Mouse (Mus musculus): ENCODE data around the gene Znhit6. TPM values are rescaled to one million over a fixed set of nuclear protein-coding genes. Genes with fewer than 3 reads are reported as not detected.

Gene Znhit6
- polyA plus RNA-seq, 1 experiment from 2014 or later: 32.4 TPM

- Histone ChIP-seq H3K4me3 (ENCODE audit: low read depth, low read length) (no peak overlapping the region), H3K9me3 (ENCODE audit: control insufficient read depth, low read length) (no peaks in the 10 kb centered on the region), H3K4me1 (ENCODE audit: control insufficient read depth, insufficient read depth, low read length) (peaks cover 11% of the 10 kb centered on the region), H3K27me3 (ENCODE audit: control insufficient read depth, insufficient read depth, low read length) (no peaks in the 10 kb centered on the region), H3K9ac (replicated peaks; ENCODE audit: low read depth, low read length) (no peak overlapping the region), H3K27ac (ENCODE audit: low read depth, low read length) (no peak overlapping the region), H3K36me3 (ENCODE audit: control insufficient read depth, insufficient read depth, low read length) (peaks cover 6% of the 10 kb centered on the region; the same call in 1 of the 2 replicates), H3K4me2 (ENCODE audit: low read depth, low read length) (peak overlapping the region; percentile 92)
- 84% methylated on average over 7 of the region's 7 CpGs for WGBS
- peak; percentile 28; the same call in 1 of the 2 replicates for ATAC-seq (ENCODE audit: low read depth)
Observed at GRCm38 (mm10) chr3:145575340-145575739, 665 bp upstream of the Znhit6 start.

GRCm38 (mm10) chr3:145576482-145576822 is 447 bp downstream of the Znhit6 start:
- Histone ChIP-seq H3K36me3 (ENCODE audit: control insufficient read depth, insufficient read depth, low read length) (peaks cover 11% of the 10 kb centered on the region), H3K4me3 (ENCODE audit: low read depth, low read length) (peak overlapping the region; percentile 85), H3K9me3 (ENCODE audit: control insufficient read depth, low read length) (no peaks in the 10 kb centered on the region), H3K4me2 (ENCODE audit: low read depth, low read length) (peak overlapping the region; percentile 92), H3K27ac (ENCODE audit: low read depth, low read length) (peak overlapping the region; percentile 64), H3K9ac (replicated peaks; ENCODE audit: low read depth, low read length) (peak overlapping the region; percentile 65), H3K27me3 (ENCODE audit: control insufficient read depth, insufficient read depth, low read length) (no peaks in the 10 kb centered on the region), H3K4me1 (ENCODE audit: control insufficient read depth, insufficient read depth, low read length) (peaks cover 11% of the 10 kb centered on the region)
- ATAC-seq (ENCODE audit: low read depth): no peak; the same call in 1 of the 2 replicates
- WGBS: 0% methylated on average over 11 of the region's 11 CpGs

- H3K27ac ChIP-seq (ENCODE audit: low read depth, low read length): no peak overlapping the region
- no peak for ATAC-seq (ENCODE audit: low read depth)
- H3K36me3 ChIP-seq (ENCODE audit: control insufficient read depth, insufficient read depth, low read length): peaks cover 11% of the 10 kb centered on the region
- no peaks in the 10 kb centered on the region for H3K9me3 ChIP-seq (ENCODE audit: control insufficient read depth, low read length)
- H3K9ac ChIP-seq (replicated peaks; ENCODE audit: low read depth, low read length): peak overlapping the region; percentile 65
- peak overlapping the region; percentile 92 for H3K4me2 ChIP-seq (ENCODE audit: low read depth, low read length)
- 34% methylated on average over 15 of the region's 15 CpGs for WGBS
- H3K4me3 ChIP-seq (ENCODE audit: low read depth, low read length): peak overlapping the region; percentile 85
- H3K27me3 ChIP-seq (ENCODE audit: control insufficient read depth, insufficient read depth, low read length): no peaks in the 10 kb centered on the region
- peaks cover 11% of the 10 kb centered on the region for H3K4me1 ChIP-seq (ENCODE audit: control insufficient read depth, insufficient read depth, low read length)
Observed at GRCm38 (mm10) chr3:145576876-145577275, 871 bp downstream of the Znhit6 start.

- peaks cover 20% of the 10 kb centered on the region for H3K36me3 ChIP-seq (ENCODE audit: control insufficient read depth, insufficient read depth, low read length)
Observed at GRCm38 (mm10) chr3:145583043-145583442, 7.0 kb downstream of the Znhit6 start.

GRCm38 (mm10) chr3:145583522-145584200 is 7.7 kb downstream of the Znhit6 start:
- no peaks in the 10 kb centered on the region for H3K4me1 ChIP-seq (ENCODE audit: control insufficient read depth, insufficient read depth, low read length)
- no peaks in the 10 kb centered on the region for H3K27me3 ChIP-seq (ENCODE audit: control insufficient read depth, insufficient read depth, low read length)
- ATAC-seq (ENCODE audit: low read depth): no peak
- H3K9ac ChIP-seq (replicated peaks; ENCODE audit: low read depth, low read length): no peak overlapping the region
- no peak overlapping the region for H3K27ac ChIP-seq (ENCODE audit: low read depth, low read length)
- no peak overlapping the region for H3K4me3 ChIP-seq (ENCODE audit: low read depth, low read length)
- WGBS: 64% methylated on average over 3 of the region's 3 CpGs
- H3K36me3 ChIP-seq (ENCODE audit: control insufficient read depth, insufficient read depth, low read length): peaks cover 20% of the 10 kb centered on the region
- H3K4me2 ChIP-seq (ENCODE audit: low read depth, low read length): no peak overlapping the region
- no peaks in the 10 kb centered on the region for H3K9me3 ChIP-seq (ENCODE audit: control insufficient read depth, low read length)

More at GRCm38 (mm10) chr3:145583043-145583442, 7.0 kb downstream of the Znhit6 start:
- no peak overlapping the region for H3K4me3 ChIP-seq (ENCODE audit: low read depth, low read length)
- no peak overlapping the region for H3K9ac ChIP-seq (replicated peaks; ENCODE audit: low read depth, low read length)
- no peaks in the 10 kb centered on the region for H3K4me1 ChIP-seq (ENCODE audit: control insufficient read depth, insufficient read depth, low read length)
- no peak for ATAC-seq (ENCODE audit: low read depth)
- H3K27ac ChIP-seq (ENCODE audit: low read depth, low read length): no peak overlapping the region
- WGBS: 93% methylated on average over 4 of the region's 4 CpGs
- H3K9me3 ChIP-seq (ENCODE audit: control insufficient read depth, low read length): no peaks in the 10 kb centered on the region
- no peaks in the 10 kb centered on the region for H3K27me3 ChIP-seq (ENCODE audit: control insufficient read depth, insufficient read depth, low read length)
- H3K4me2 ChIP-seq (ENCODE audit: low read depth, low read length): no peak overlapping the region

GRCm38 (mm10) chr3:145590562-145590961 is 14.6 kb downstream of the Znhit6 start:
- Histone ChIP-seq H3K9me3 (ENCODE audit: control insufficient read depth, low read length) (no peaks in the 10 kb centered on the region), H3K9ac (replicated peaks; ENCODE audit: low read depth, low read length) (no peak overlapping the region), H3K27ac (ENCODE audit: low read depth, low read length) (no peak overlapping the region), H3K4me2 (ENCODE audit: low read depth, low read length) (no peak overlapping the region), H3K4me1 (ENCODE audit: control insufficient read depth, insufficient read depth, low read length) (no peaks in the 10 kb centered on the region), H3K4me3 (ENCODE audit: low read depth, low read length) (no peak overlapping the region), H3K36me3 (ENCODE audit: control insufficient read depth, insufficient read depth, low read length) (peaks cover 21% of the 10 kb centered on the region), H3K27me3 (ENCODE audit: control insufficient read depth, insufficient read depth, low read length) (no peaks in the 10 kb centered on the region)
- no peak for ATAC-seq (ENCODE audit: low read depth)
- WGBS: 89% methylated on average over 4 of the region's 4 CpGs

GRCm38 (mm10) chr3:145591841-145592542 is 16.0 kb downstream of the Znhit6 start:
- ATAC-seq (ENCODE audit: low read depth): no peak
- H3K4me3 ChIP-seq (ENCODE audit: low read depth, low read length): no peak overlapping the region
- H3K27me3 ChIP-seq (ENCODE audit: control insufficient read depth, insufficient read depth, low read length): no peaks in the 10 kb centered on the region
- WGBS: 93% methylated on average over 6 of the region's 6 CpGs
- no peak overlapping the region for H3K4me2 ChIP-seq (ENCODE audit: low read depth, low read length)
- no peak overlapping the region for H3K9ac ChIP-seq (replicated peaks; ENCODE audit: low read depth, low read length)
- no peaks in the 10 kb centered on the region for H3K9me3 ChIP-seq (ENCODE audit: control insufficient read depth, low read length)
- H3K27ac ChIP-seq (ENCODE audit: low read depth, low read length): no peak overlapping the region
- H3K4me1 ChIP-seq (ENCODE audit: control insufficient read depth, insufficient read depth, low read length): no peaks in the 10 kb centered on the region
- H3K36me3 ChIP-seq (ENCODE audit: control insufficient read depth, insufficient read depth, low read length): peaks cover 19% of the 10 kb centered on the region

DNA sequence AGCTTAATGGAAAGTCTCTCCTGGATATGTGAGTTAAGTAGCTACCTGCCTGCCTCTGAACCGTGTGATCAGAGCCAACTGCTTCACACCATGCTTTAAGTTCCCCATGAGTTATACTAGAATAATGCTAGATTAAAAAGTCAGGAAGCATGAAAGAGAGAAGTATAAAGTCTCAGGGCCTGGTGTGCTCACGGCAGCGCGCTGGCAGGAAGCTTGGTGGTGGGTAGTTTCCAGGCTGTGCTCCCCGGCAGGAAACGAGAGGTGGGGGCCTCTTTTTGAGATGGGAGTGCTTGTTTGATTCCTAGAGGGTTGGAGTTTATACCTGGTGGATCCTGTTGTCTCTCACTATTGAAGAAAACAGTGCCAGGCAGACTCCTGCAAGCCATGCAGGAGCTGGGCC is 19.3 kb downstream of the Znhit6 start:
- no peak overlapping the region for H3K4me3 ChIP-seq (ENCODE audit: low read depth, low read length)
- H3K4me2 ChIP-seq (ENCODE audit: low read depth, low read length): no peak overlapping the region
- H3K9ac ChIP-seq (replicated peaks; ENCODE audit: low read depth, low read length): no peak overlapping the region
- no peak for ATAC-seq (ENCODE audit: low read depth)
- peaks cover 35% of the 10 kb centered on the region for H3K36me3 ChIP-seq (ENCODE audit: control insufficient read depth, insufficient read depth, low read length)
- no peaks in the 10 kb centered on the region for H3K4me1 ChIP-seq (ENCODE audit: control insufficient read depth, insufficient read depth, low read length)
- no peaks in the 10 kb centered on the region for H3K27me3 ChIP-seq (ENCODE audit: control insufficient read depth, insufficient read depth, low read length)
- no peak overlapping the region for H3K27ac ChIP-seq (ENCODE audit: low read depth, low read length)
- no peaks in the 10 kb centered on the region for H3K9me3 ChIP-seq (ENCODE audit: control insufficient read depth, low read length)
- 88% methylated on average over 6 of the region's 6 CpGs for WGBS

DNA sequence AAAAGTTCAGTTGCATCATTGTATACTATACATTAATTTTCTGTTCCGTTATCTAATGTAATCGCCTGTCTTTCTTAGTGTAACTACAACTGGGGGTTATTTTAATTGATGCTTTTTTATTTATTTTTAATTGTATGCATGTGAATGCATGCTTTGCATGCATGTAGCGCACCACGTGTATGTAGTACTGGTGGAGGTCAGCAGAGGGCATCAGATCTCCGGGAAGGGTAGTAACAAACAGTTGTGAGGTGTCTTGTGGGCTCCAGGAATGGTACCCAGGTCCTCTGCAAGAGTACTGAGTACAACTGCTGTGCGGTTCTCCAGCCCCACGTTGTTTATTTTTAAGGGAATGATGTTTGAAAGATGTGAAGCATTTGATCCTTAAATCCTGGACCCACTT is 23.1 kb downstream of the Znhit6 start:
- Histone ChIP-seq H3K4me3 (ENCODE audit: low read depth, low read length) (no peak overlapping the region), H3K36me3 (ENCODE audit: control insufficient read depth, insufficient read depth, low read length) (peaks cover 30% of the 10 kb centered on the region; the same call in 1 of the 2 replicates), H3K27ac (ENCODE audit: low read depth, low read length) (no peak overlapping the region), H3K27me3 (ENCODE audit: control insufficient read depth, insufficient read depth, low read length) (no peaks in the 10 kb centered on the region), H3K4me1 (ENCODE audit: control insufficient read depth, insufficient read depth, low read length) (peaks cover 16% of the 10 kb centered on the region), H3K9ac (replicated peaks; ENCODE audit: low read depth, low read length) (no peak overlapping the region), H3K9me3 (ENCODE audit: control insufficient read depth, low read length) (no peaks in the 10 kb centered on the region), H3K4me2 (ENCODE audit: low read depth, low read length) (no peak overlapping the region)
- ATAC-seq (ENCODE audit: low read depth): no peak
- WGBS: 93% methylated on average over 7 of the region's 7 CpGs
